Mouse (Mus musculus) mouse trophoblast stem cell (cell line): ENCODE measurements around the gene Eci2.
"Not testable (repeated sequence)": the region's sequence is repeated elsewhere in the genome, so short reads cannot be mapped to it uniquely, and the experiment has no call there.

Source experiments
- in situ Hi-C, 2 experiments: fragments of 300-500 bp; cut with MseI, MboI; formaldehyde crosslinking; loops; 2 replicates in 1 of 2; 3 replicates in 1 of 2; pipeline ENCODE4 v1.15.1; 2025

The Eci2 gene

GRCm38 (mm10) chr13:34993085-34993484, 33.8 kb downstream of the Eci2 start:
- in situ Hi-C loops: no loop called here

GRCm38 (mm10) chr13:34991581-34992273, 35.2 kb downstream of the Eci2 start:
- in situ Hi-C loops: no loop called here

GRCm38 (mm10) chr13:34983479-34983878, 43.4 kb downstream of the Eci2 start:
- in situ Hi-C loops: loop anchor here in 1 of 2 experiments (5.0 kb wide), 1 partner anchor 39 kb away; no protein-coding TSS in a partner anchor

- in situ Hi-C loops: not testable (repeated sequence)
These were observed 48.3 kb downstream of the Eci2 start for GRCm38 (mm10) chr13:34978635-34979034.

- in situ Hi-C loops: no loop called here
These were observed 49.5 kb downstream of the Eci2 start for GRCm38 (mm10) chr13:34977410-34977809.

GRCm38 (mm10) chr13:34976116-34976515, 50.8 kb downstream of the Eci2 start:
- in situ Hi-C loops: no loop called here

- in situ Hi-C loops: no loop called here
These were observed 53.1 kb downstream of the Eci2 start for GRCm38 (mm10) chr13:34973770-34974169.

GRCm38 (mm10) chr13:34973149-34973548, 53.7 kb downstream of the Eci2 start:
- in situ Hi-C loops: no loop called here

GRCm38 (mm10) chr13:34972456-34972855, 54.4 kb downstream of the Eci2 start:
- in situ Hi-C loops: not testable (repeated sequence)

GRCm38 (mm10) chr13:34965647-34966046, 61.2 kb downstream of the Eci2 start:
- in situ Hi-C loops: not testable (repeated sequence)

- in situ Hi-C loops: no loop called here
These were observed 62.0 kb downstream of the Eci2 start for GRCm38 (mm10) chr13:34964866-34965265.

- in situ Hi-C loops: no loop called here
These were observed 62.5 kb downstream of the Eci2 start for GRCm38 (mm10) chr13:34964419-34964818.

- in situ Hi-C loops: no loop called here
These were observed 63.1 kb downstream of the Eci2 start, which contains the start of gene Eci3 for GRCm38 (mm10) chr13:34963511-34964397. Gene Eci3 (minus strand): TSS chr13:34963810.

- in situ Hi-C loops: no loop called here
These were observed 65.7 kb downstream of the Eci2 start for GRCm38 (mm10) chr13:34960996-34961770.

- in situ Hi-C loops: not testable (repeated sequence)
These were observed 68.7 kb downstream of the Eci2 start for GRCm38 (mm10) chr13:34958158-34958557.

- in situ Hi-C loops: no loop called here
These were observed 70.0 kb downstream of the Eci2 start for GRCm38 (mm10) chr13:34956901-34957300.

GRCm38 (mm10) chr13:34951437-34951836, 75.5 kb downstream of the Eci2 start:
- in situ Hi-C loops: not testable (repeated sequence)

- in situ Hi-C loops: no loop called here
These were observed 84.5 kb downstream of the Eci2 start for GRCm38 (mm10) chr13:34942370-34942769.

- in situ Hi-C loops: no loop called here
These were observed 91.8 kb downstream of the Eci2 start for GRCm38 (mm10) chr13:34934931-34935644.
